Mouse (Mus musculus): ENCODE data around the gene Bcor. TPM values are rescaled to one million over a fixed set of nuclear protein-coding genes. Genes with fewer than 3 reads are reported as not detected.

Bcor gene
- polyA plus RNA-seq, 1 experiment from 2014 or later, result 4.2 TPM

- Histone ChIP-seq H3K27ac (ENCODE audit: low read depth, low read length) (no peak overlapping the region), H3K9me3 (ENCODE audit: control insufficient read depth) (no peaks in the 10 kb centered on the region), H3K4me1 (replicated peaks; ENCODE audit: control insufficient read depth, insufficient read depth, low read length) (no peaks in the 10 kb centered on the region), H3K36me3 (ENCODE audit: control insufficient read depth, insufficient read depth) (no peaks in the 10 kb centered on the region), H3K9ac (ENCODE audit: low read depth, low read length) (no peak overlapping the region), H3K4me2 (replicated peaks; ENCODE audit: low read depth) (peak overlapping the region; percentile 64), H3K4me3 (ENCODE audit: low read depth, low read length) (peak overlapping the region; percentile 23), H3K27me3 (replicated peaks; ENCODE audit: control insufficient read depth, insufficient read depth, low read length) (no peaks in the 10 kb centered on the region)
- TF ChIP-seq CTCF (IDR thresholded peaks at IDR 0.05; ENCODE audit: low read depth), result peak; percentile 50
- 5% methylated on average over 37 of the region's 41 CpGs for WGBS
- peak; percentile 78 for ATAC-seq
Observed at GRCm38 (mm10) chrX:11998934-11999336, 161.2 kb downstream of the Bcor start.

GRCm38 (mm10) chrX:11996891-11997290 is 163.3 kb downstream of the Bcor start:
- Histone ChIP-seq H3K9me3 (ENCODE audit: control insufficient read depth) (no peaks in the 10 kb centered on the region), H3K36me3 (ENCODE audit: control insufficient read depth, insufficient read depth) (no peaks in the 10 kb centered on the region), H3K9ac (ENCODE audit: low read depth, low read length) (no peak overlapping the region), H3K27ac (ENCODE audit: low read depth, low read length) (no peak overlapping the region), H3K4me1 (replicated peaks; ENCODE audit: control insufficient read depth, insufficient read depth, low read length) (no peaks in the 10 kb centered on the region), H3K4me2 (replicated peaks; ENCODE audit: low read depth) (no peak overlapping the region), H3K27me3 (replicated peaks; ENCODE audit: control insufficient read depth, insufficient read depth, low read length) (no peaks in the 10 kb centered on the region), H3K4me3 (ENCODE audit: low read depth, low read length) (no peak overlapping the region)
- 95% methylated on average over 2 of the region's 2 CpGs for WGBS
- TF ChIP-seq CTCF (IDR thresholded peaks at IDR 0.05; ENCODE audit: low read depth), result no peak
- ATAC-seq, result no peak

DNA sequence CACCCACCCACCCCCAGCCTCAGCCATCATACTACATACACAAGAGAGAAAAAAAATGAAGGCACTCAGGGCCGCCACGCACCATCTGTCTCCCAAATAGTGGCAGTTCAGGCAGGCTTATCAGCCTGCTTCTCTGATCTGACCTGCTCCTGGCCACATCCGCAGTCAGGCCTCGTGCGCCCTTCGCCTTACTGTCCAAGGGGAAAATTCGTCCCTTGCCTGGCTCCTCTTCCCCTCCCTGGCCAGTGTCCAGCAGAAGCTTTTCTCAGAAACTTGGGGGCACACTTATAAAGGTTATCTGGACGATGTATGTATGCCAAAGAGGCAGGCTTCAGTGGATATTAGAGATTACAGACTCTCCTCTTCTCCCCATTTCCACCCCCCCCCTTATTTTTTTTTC is 163.7 kb downstream of the Bcor start:
- H3K36me3 ChIP-seq (ENCODE audit: control insufficient read depth, insufficient read depth), result no peaks in the 10 kb centered on the region
- H3K4me1 ChIP-seq (replicated peaks; ENCODE audit: control insufficient read depth, insufficient read depth, low read length), result no peaks in the 10 kb centered on the region
- no peak overlapping the region for H3K4me2 ChIP-seq (replicated peaks; ENCODE audit: low read depth)
- no peaks in the 10 kb centered on the region for H3K9me3 ChIP-seq (ENCODE audit: control insufficient read depth)
- H3K4me3 ChIP-seq (ENCODE audit: low read depth, low read length), result no peak overlapping the region
- no peak overlapping the region for H3K9ac ChIP-seq (ENCODE audit: low read depth, low read length)
- 73% methylated on average over 8 of the region's 8 CpGs for WGBS
- TF ChIP-seq CTCF (IDR thresholded peaks at IDR 0.05; ENCODE audit: low read depth), result no peak
- H3K27ac ChIP-seq (ENCODE audit: low read depth, low read length), result no peak overlapping the region
- no peak for ATAC-seq
- no peaks in the 10 kb centered on the region for H3K27me3 ChIP-seq (replicated peaks; ENCODE audit: control insufficient read depth, insufficient read depth, low read length)

- H3K36me3 ChIP-seq (ENCODE audit: control insufficient read depth, insufficient read depth), result no peaks in the 10 kb centered on the region
- H3K4me1 ChIP-seq (replicated peaks; ENCODE audit: control insufficient read depth, insufficient read depth, low read length), result no peaks in the 10 kb centered on the region
- WGBS, result 84% methylated on average over 5 of the region's 5 CpGs
- H3K27ac ChIP-seq (ENCODE audit: low read depth, low read length), result no peak overlapping the region
- no peak for TF ChIP-seq CTCF (IDR thresholded peaks at IDR 0.05; ENCODE audit: low read depth)
- no peak overlapping the region for H3K4me2 ChIP-seq (replicated peaks; ENCODE audit: low read depth)
- no peaks in the 10 kb centered on the region for H3K27me3 ChIP-seq (replicated peaks; ENCODE audit: control insufficient read depth, insufficient read depth, low read length)
- ATAC-seq, result no peak
- H3K9ac ChIP-seq (ENCODE audit: low read depth, low read length), result no peak overlapping the region
- no peak overlapping the region for H3K4me3 ChIP-seq (ENCODE audit: low read depth, low read length)
- no peaks in the 10 kb centered on the region for H3K9me3 ChIP-seq (ENCODE audit: control insufficient read depth)
Observed at GRCm38 (mm10) chrX:11993641-11994419, 166.3 kb downstream of the Bcor start.

DNA sequence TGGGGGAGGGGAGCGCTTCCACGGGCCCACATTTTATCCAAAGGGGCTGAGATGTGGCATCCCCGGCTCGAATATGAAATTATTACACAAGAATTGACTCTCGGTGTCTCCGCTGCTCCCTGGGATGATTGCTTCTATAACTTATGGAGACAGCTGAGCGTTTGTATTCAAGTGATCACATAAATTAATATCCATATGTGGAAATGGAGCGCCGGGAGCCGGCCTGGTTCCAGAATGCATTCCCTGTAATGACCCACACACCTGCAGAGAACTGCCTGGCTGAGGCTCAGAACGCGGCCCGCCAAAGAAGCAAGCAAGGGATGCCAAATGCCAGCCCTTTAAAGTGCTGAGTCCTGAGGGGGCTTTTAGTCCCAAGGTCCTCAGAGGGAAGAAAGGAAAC is 170.7 kb downstream of the Bcor start:
- TF ChIP-seq CTCF (IDR thresholded peaks at IDR 0.05; ENCODE audit: low read depth), result no peak
- H3K4me1 ChIP-seq (replicated peaks; ENCODE audit: control insufficient read depth, insufficient read depth, low read length), result no peaks in the 10 kb centered on the region
- H3K36me3 ChIP-seq (ENCODE audit: control insufficient read depth, insufficient read depth), result no peaks in the 10 kb centered on the region
- no peak overlapping the region for H3K9ac ChIP-seq (ENCODE audit: low read depth, low read length)
- no peak overlapping the region for H3K27ac ChIP-seq (ENCODE audit: low read depth, low read length)
- 86% methylated on average over 13 of the region's 13 CpGs for WGBS
- H3K9me3 ChIP-seq (ENCODE audit: control insufficient read depth), result no peaks in the 10 kb centered on the region
- no peak overlapping the region for H3K4me2 ChIP-seq (replicated peaks; ENCODE audit: low read depth)
- H3K4me3 ChIP-seq (ENCODE audit: low read depth, low read length), result no peak overlapping the region
- no peak for ATAC-seq
- no peaks in the 10 kb centered on the region for H3K27me3 ChIP-seq (replicated peaks; ENCODE audit: control insufficient read depth, insufficient read depth, low read length)

- no peak for TF ChIP-seq CTCF (IDR thresholded peaks at IDR 0.05; ENCODE audit: low read depth)
- H3K4me2 ChIP-seq (replicated peaks; ENCODE audit: low read depth), result no peak overlapping the region
- no peaks in the 10 kb centered on the region for H3K27me3 ChIP-seq (replicated peaks; ENCODE audit: control insufficient read depth, insufficient read depth, low read length)
- ATAC-seq, result no peak
- H3K4me3 ChIP-seq (ENCODE audit: low read depth, low read length), result no peak overlapping the region
- WGBS, result 78% methylated on average over 7 of the region's 7 CpGs
- H3K36me3 ChIP-seq (ENCODE audit: control insufficient read depth, insufficient read depth), result no peaks in the 10 kb centered on the region
- no peak overlapping the region for H3K9ac ChIP-seq (ENCODE audit: low read depth, low read length)
- H3K4me1 ChIP-seq (replicated peaks; ENCODE audit: control insufficient read depth, insufficient read depth, low read length), result no peaks in the 10 kb centered on the region
- H3K9me3 ChIP-seq (ENCODE audit: control insufficient read depth), result no peaks in the 10 kb centered on the region
- H3K27ac ChIP-seq (ENCODE audit: low read depth, low read length), result no peak overlapping the region
Observed at GRCm38 (mm10) chrX:11988191-11988896, 171.8 kb downstream of the Bcor start.

Measured in intestine, postnatal 0 days (tissue).